In the genomic region with DNA sequence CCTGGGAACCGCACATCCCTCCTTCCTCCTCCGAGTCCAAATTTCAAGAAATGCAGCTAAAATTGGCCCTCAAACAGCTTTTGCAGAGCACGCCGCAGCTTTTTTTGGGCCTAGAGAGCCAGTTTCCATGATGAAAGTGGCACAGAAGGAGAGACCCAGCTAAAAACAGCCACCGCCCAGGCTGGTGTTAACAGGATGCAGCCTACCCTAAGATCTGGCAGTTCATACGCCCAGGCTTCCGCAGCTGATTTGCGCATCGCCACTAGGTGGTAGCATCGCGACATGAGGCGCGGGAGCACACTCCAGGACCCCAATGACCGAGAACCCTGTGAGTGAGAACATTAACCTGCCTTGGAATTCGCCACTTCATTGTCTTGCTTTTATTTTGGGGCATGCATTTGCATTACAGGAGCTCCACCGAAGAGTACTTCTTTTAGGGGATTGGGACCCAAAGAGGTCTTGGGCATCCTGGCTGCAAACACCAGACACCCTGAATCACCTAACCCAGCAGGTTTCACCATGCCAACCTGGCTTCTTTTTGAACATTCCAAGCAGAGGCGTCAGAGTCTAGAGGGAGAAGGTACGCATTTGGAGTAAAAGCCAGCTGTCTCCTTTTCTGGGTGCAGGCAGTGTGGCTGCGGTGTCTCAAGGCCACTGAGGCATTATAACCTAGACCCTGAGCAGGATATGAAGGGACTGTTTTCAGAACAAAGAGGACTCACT, we compare ENCODE assay signal across 7 mouse cellular contexts.
DNase-seq lines count a peak whose midpoint lies in the region; ATAC-seq and TF ChIP-seq lines count a peak whose summit lies in the region.

No protein-coding gene starts in this region.

- no peak overlapping the region for H3K4me3 ChIP-seq in intestine, postnatal 0 days (ENCODE audit: low read depth, low read length)
- H3K4me3 ChIP-seq in midbrain, embryonic 15.5 days: no peak overlapping the region
- H3K4me3 ChIP-seq in stomach, embryonic 15.5 days (replicated peaks): no peak overlapping the region

- peak; percentile 87 for DNase-seq in adrenal gland, postnatal 14 days
- peak; percentile 90 for DNase-seq in embryo, embryonic 11 days
- DNase-seq in left cerebral cortex, postnatal 25 days (ENCODE audit: low spot score in 2 of 2): peak; percentile 91 to 99

- ATAC-seq in granulocyte monocyte progenitor cell, adult 5-6 weeks (replicated peaks; ENCODE audit: poor library complexity, severe bottlenecking): peak; percentile 77
- peak; percentile 49; the same call in 1 of the 2 replicates for ATAC-seq in intestine, postnatal 0 days
- peak; percentile 92 for ATAC-seq in midbrain, embryonic 15.5 days (replicated peaks)
- peak; percentile 66; the same call in 1 of the 2 replicates for ATAC-seq in stomach, embryonic 15.5 days (ENCODE audit: insufficient read depth, low FRiP score, low read depth)

- intact Hi-C loops in left cerebral cortex, postnatal 25 days (cut with DNase I): loop anchor here (1.0 to 10.0 kb wide), 6 partner anchors 443 to 1053 kb away; no protein-coding TSS in a partner anchor

- no peak overlapping the region for H3K9ac ChIP-seq in intestine, postnatal 0 days (ENCODE audit: low read depth, low read length)
- H3K9ac ChIP-seq in midbrain, embryonic 15.5 days: no peak overlapping the region
- H3K9ac ChIP-seq in stomach, embryonic 15.5 days: no peak overlapping the region

- H3K4me2 ChIP-seq in intestine, postnatal 0 days (replicated peaks; ENCODE audit: low read depth): no peak overlapping the region
- no peak overlapping the region for H3K4me2 ChIP-seq in midbrain, embryonic 15.5 days
- no peak overlapping the region for H3K4me2 ChIP-seq in stomach, embryonic 15.5 days

- H3K27ac ChIP-seq in intestine, postnatal 0 days (ENCODE audit: low read depth, low read length): no peak overlapping the region
- H3K27ac ChIP-seq in midbrain, embryonic 15.5 days: no peak overlapping the region
- no peak overlapping the region for H3K27ac ChIP-seq in stomach, embryonic 15.5 days

- 20% methylated on average over 19 of the region's 19 CpGs for WGBS in intestine, postnatal 0 days
- 19% methylated on average over 19 of the region's 19 CpGs for WGBS in midbrain, embryonic 15.5 days
- WGBS in stomach, embryonic 15.5 days: 19% methylated on average over 19 of the region's 19 CpGs

- TF ChIP-seq CTCF in intestine, postnatal 0 days (IDR thresholded peaks at IDR 0.05; ENCODE audit: low read depth): peak; percentile 94

- H3K36me3 ChIP-seq in intestine, postnatal 0 days (ENCODE audit: control insufficient read depth, insufficient read depth): no peaks in the 10 kb centered on the region
- no peaks in the 10 kb centered on the region for H3K36me3 ChIP-seq in midbrain, embryonic 15.5 days (replicated peaks)
- H3K36me3 ChIP-seq in stomach, embryonic 15.5 days: no peaks in the 10 kb centered on the region

- no peaks in the 10 kb centered on the region for H3K9me3 ChIP-seq in intestine, postnatal 0 days (ENCODE audit: control insufficient read depth)
- no peaks in the 10 kb centered on the region for H3K9me3 ChIP-seq in midbrain, embryonic 15.5 days
- no peaks in the 10 kb centered on the region for H3K9me3 ChIP-seq in stomach, embryonic 15.5 days

- H3K4me1 ChIP-seq in intestine, postnatal 0 days (replicated peaks; ENCODE audit: control insufficient read depth, insufficient read depth, low read length): no peaks in the 10 kb centered on the region
- H3K4me1 ChIP-seq in midbrain, embryonic 15.5 days: no peaks in the 10 kb centered on the region
- no peaks in the 10 kb centered on the region for H3K4me1 ChIP-seq in stomach, embryonic 15.5 days

- H3K27me3 ChIP-seq in intestine, postnatal 0 days (replicated peaks; ENCODE audit: control insufficient read depth, insufficient read depth, low read length): no peaks in the 10 kb centered on the region
- no peaks in the 10 kb centered on the region for H3K27me3 ChIP-seq in midbrain, embryonic 15.5 days (replicated peaks)
- no peaks in the 10 kb centered on the region for H3K27me3 ChIP-seq in stomach, embryonic 15.5 days (replicated peaks)
